Mouse (Mus musculus): ENCODE data around the gene Acsbg1. TPM values are rescaled to one million over a fixed set of nuclear protein-coding genes. Genes with fewer than 3 reads are reported as not detected.

Acsbg1 gene
- total RNA-seq, 2 experiments from 2014 or later, result 221 to 307 TPM

DNA sequence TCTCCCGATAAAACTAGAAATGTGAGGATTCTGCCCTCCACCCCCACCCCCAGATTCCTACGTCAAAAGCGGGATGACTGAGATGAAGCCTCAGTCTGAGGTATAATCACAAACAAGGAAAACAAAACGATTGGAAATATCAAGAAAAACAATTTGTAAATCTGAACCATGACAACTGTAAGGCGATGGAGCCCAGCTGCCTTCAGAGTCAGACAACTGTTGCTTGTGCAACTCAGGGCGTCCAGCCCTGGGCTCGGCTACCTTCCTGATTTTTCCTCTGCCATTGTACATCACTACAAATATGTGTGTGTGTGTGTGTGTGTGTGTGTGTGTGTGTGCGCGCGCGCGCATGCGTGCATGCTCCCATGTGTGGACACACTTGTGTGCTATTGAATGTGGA is 12.2 kb upstream of the Acsbg1 start:
- DNase-seq (ENCODE audit: low spot score in 2 of 2), result no peak

DNA sequence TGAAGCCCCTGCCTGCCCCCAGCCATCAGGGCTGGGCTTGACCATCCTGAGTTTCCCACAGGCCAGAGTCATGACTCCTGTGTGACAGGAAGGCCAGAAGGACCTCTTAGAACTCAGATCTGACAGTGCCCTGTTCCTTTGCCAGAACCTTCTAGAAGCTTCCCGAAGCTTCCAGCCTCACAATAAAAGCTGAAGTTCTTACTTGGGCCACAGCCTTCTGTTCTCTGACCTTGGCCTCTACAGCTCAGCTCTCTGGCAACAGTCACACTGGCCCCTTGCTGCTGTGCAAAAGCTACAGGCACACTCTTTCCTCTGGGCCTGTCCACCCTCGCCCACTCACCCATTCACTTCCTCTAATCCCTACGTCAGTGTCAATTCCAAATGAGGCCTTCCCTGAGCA is 10.3 kb upstream of the Acsbg1 start:
- DNase-seq (ENCODE audit: low spot score in 2 of 2), result peak; percentile 40 to 43

DNA sequence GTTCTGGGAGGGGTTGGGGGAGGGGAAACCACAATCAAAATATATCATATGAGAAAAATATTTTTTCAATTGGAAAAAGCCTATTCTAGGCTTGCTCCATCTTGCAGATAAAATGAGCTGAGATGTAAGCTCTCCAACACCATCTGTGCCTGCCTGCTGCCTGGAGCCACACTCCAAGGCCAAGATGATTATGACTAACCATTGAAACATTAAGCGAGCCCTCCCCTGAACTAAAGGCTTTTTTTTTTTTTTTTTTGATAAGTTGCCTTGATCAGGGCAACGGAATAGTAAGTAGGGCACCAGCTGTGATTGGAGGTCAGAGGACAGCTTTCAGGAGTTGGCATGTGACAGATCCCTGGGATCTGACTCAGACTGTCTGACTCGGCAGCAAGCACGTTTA is 6.8 kb upstream of the Acsbg1 start:
- no peak for DNase-seq (ENCODE audit: low spot score in 2 of 2)

DNA sequence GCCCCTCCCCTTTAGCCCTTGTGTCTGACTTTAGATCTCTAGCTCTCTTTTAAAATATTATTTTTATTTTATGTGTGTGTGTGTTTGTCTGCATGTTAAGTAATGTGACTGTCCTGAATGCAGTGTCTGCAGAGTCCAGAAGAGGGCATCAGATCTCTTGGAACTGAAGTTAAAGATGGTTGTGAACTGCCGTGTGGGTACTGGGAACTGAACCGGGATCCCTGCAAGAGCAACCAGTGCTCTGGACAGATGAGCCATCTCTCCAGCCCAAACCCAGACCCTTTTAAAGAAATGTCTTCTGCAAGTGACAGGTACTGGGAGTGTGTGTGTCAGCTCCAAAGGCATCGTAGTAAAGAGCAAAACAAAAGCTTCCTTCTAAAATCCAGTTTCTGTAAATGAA is 4.4 kb upstream of the Acsbg1 start:
- no peak for DNase-seq (ENCODE audit: low spot score in 2 of 2)

DNA sequence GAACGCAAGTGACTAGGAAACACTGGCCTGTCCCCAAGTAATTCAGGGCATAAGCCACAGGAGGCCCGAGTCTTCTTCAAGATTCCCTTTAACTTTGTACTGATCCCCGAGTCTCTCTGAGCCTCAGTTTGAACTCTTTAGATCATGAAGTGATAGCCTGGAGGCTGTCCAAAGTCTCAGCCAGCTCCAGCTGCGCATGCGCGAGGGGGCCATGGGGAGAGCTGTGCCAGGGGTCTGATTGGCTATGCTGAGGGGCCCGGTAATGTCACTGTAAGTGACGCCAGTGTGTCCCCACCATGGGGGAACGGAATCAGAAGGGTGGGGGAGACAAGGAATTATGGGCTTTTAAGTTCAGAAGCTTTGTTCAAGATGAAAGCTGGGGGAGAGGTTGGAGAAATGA is 2.7 kb upstream of the Acsbg1 start:
- no peak for DNase-seq (ENCODE audit: low spot score in 2 of 2)

DNA sequence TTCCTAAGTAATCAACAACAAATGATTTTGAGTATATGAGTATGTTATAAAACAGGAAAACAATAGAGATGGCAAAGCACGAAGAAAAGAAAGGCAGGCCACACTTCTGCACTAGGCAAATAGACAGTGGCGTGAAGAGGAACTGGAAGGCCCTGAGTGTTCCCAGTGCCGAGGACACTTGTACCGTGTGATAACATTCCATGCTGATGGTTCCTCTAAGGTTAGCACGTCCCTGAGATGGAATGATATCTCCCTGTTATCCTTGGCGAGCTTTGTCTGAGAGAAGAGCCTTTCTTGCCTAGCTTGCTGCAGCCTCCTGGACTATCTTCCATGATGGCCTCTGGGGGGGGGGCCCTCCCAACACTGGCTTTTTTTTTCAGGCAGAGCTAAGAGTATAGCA is 2.9 kb downstream of the Acsbg1 start:
- no peak for DNase-seq (ENCODE audit: low spot score in 2 of 2)

DNA sequence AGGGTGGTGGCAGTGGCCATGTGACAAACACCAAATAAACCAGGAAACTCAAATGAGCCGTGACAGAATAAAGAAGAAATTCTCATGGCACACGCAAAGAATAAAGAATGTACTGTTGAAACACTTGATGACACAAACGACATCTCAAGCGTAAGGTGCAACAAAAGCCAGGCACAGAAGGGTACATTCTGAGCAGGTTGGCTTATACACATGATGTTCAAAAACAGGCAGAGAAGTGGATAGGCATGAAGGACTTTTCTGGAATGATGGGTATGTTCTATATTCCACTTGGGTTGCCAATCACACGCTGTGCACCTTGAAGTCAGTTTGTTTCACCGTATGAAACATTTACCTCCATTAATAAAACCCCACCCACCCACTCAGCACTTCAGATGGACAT is 5.3 kb downstream of the Acsbg1 start:
- DNase-seq (ENCODE audit: low spot score in 2 of 2), result no peak

DNA sequence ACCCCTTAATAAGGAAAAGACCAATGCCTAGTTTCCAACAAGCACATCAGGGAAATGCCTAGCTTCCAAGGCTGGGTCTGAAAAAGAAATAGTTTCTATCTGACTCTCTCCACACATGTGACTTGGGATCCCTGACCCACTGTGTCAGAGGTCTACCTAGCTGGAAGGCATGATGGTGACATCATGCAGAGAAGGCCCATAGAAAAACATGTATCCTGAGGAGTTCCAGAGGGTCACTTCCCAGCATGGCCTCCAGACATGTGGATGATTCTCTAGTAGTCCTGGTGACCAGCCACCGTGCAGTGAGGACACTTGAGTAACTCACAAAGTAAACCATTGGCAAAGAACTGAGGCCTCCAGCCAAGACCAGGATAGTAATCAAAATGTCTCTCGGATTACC is 5.8 kb downstream of the Acsbg1 start:
- no peak for DNase-seq (ENCODE audit: low spot score in 2 of 2)

DNA sequence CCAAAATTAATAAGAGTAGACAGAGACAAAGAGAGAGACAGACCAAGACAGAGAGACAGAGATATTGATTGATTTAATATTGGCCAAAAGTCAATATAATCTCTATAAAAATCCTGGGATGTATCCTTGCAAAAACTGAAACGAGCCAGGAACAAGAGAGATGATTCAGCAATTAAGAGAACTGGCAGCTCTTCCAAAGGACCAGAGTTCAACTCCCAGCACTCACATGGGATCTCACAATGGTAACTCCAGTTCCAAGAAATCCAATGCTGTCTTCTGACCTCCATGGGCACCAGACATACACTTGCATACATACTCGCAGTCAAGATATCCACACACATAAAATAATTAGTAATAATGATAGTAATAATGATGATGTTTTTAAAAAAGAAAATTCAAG is 8.9 kb downstream of the Acsbg1 start:
- DNase-seq (ENCODE audit: low spot score in 2 of 2), result no peak

DNA sequence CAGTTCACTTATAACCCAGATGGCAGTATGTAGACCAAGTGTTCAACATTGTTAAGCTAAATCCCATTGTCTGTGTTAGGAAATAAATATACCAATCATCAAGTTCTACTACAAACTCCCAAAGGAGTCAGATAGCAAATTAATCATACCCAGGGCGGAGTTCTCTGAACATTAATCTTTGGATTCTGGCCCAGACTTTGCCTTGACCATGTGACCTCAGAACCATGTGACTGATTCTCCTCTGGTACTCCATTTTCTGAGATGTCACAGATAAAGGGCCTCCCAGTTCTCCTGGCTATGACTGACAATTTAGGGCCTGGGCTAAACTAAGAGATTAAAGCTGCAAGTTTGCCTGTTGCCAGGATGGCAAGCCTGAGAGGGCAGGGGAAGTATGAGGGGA is 12.3 kb downstream of the Acsbg1 start:
- DNase-seq (ENCODE audit: low spot score in 2 of 2), result no peak

DNA sequence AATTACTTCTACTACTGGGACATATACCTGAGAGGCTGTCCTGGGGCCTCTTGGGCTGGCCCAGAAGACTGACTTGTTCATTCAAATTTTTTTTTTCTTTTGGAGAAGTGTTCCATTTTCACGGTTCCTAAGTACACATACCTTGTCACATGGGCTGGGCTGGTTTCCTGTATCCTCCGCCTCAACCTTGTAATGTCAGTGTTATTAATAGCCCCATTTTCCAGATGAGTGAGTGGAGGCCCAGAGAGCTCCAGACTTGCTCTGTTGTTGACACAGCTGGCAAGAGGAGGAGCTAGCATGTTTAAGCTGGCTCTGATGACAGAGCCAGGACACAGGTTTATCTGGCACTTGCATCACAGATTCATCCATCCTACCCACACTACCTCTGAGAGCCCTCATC is 14.2 kb downstream of the Acsbg1 start:
- no peak for DNase-seq (ENCODE audit: low spot score in 2 of 2)

DNA sequence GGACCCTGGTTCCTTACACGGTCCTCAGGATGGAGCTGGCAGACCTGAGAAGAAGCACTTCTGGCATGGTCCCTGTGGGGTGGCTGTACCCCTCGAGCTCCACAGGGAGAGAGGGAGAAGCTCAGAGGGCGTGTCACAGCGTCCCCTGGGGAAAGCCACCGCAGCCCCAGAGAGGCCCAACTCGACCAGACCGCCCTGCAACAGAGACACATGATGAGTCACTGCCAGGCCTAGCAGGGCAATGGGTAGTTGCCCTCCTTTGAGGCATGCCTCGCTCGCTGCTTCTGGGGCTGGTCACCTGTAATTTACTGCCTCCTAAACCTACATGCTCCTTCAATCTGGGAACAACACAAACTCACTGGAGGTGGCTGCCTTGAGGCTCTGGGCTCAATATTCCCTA is 15.4 kb downstream of the Acsbg1 start:
- DNase-seq (ENCODE audit: low spot score in 2 of 2), result no peak

DNA sequence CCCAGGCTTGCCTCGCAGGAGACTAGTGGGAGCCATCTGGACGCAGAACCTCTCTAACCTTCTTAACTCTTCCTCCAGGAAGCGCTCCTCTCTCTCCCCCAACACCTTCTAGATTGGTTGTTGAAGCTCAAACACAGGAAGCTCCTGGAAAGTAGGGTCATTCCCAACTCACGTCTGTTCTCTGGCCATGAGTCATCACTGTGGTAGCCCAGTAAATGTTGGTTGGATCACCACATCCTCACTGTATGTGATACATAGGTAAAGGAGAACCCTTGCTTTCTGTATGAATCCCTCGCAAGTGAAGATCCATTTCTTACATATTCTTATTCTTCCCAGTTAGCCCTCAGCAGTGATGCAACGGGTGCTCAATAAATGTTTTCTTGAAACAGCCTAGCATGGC is 16.1 kb downstream of the Acsbg1 start:
- no peak for DNase-seq (ENCODE audit: low spot score in 2 of 2)

DNA sequence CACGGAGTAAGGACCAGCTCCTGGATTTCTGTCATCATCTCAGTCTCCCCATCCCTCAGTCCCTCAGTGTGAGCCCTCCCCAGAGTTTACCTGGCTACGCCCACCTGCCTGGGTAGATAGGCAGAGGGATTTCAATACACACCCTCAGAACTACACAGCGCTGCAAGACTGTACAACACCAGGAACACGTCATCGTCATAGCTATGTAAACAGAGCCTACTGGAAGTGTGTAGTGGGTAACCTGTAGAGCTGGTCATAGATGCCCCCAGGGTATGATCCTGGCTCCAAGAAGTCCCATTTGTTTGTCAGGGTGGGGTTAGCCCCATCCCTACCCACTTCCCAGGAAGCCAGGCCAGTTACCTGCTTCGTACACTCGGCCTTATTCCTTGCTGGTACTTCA is 18.5 kb downstream of the Acsbg1 start:
- DNase-seq (ENCODE audit: low spot score in 2 of 2), result no peak

DNA sequence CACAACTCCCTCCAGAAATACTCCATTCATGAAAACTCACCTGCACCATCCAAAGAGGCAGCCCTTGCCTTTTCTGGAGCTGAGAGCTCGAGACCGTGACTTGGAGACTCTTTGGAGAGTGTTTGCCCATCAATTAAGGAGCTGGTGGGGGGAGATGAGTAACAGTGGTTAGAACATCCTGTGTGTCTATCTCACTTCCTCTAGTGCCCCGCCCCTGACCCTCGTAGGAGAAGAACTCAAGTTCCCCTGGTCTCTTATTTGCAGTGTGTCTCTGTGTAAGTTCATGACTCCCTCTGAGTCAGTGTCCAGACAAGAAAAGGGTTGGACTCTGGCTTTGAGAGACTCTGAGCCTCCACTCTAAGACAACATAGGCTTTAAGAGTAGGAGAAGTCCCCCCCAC is 19.1 kb downstream of the Acsbg1 start:
- no peak for DNase-seq (ENCODE audit: low spot score in 2 of 2)

DNA sequence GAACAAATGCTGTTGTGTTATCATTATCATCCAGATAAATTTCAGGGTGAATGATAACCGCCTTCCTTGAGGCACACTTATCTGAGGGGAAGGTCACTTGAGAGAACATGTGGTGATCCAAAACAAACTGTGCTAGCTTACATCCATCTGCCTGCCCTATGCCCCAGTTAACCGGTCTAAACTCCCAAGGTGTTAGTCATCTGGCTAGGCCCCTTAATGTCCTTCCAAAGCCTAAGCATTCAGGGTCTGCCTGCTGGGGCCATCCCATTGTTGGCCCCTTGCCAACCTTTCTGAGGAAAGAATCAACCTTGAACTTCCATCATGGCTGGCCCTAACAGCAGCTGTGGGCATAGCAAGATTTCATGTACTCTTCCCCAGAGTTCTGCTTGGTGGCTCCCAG is 19.5 kb downstream of the Acsbg1 start:
- DNase-seq (ENCODE audit: low spot score in 2 of 2), result no peak

DNA sequence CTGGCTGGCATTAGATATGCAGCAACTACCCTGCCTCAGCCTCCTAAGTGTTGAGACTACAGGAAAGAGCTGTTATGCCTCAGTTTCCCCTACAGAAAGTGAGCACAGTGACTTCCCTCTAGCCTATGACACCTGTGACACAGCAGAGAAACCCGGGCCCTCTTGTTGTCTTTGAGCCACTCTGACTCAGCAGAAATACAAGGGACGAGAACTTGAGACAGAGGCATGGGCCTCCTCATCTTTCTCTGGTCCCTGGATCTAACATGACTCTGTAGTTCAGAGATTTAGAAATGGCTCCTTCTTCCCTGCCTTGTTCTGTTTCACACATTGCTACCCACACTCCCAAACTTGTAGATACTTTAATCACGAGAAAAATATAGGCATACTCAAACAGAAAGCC is 20.1 kb downstream of the Acsbg1 start:
- DNase-seq (ENCODE audit: low spot score in 2 of 2), result no peak

DNA sequence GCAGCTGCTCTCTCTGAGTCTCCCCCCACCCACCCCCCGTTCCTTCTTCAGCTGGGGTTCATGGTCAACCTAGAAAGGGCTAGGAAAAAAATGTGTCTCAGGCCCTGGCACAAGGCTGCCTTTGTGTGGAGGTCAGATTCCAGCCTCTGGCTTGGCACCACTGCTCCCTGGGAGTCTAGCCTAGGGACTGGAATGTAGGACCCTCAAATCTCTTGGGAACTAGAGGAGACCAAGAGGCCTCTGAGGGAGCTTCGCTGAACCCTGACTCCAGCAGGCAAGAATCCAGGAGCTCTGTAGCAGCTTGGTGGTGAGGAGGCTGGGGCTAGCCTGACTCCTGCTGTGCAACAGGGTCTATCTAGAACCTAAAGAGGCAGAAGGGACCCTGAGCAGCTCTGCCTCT is 22.5 kb downstream of the Acsbg1 start:
- no peak for DNase-seq (ENCODE audit: low spot score in 2 of 2)

DNA sequence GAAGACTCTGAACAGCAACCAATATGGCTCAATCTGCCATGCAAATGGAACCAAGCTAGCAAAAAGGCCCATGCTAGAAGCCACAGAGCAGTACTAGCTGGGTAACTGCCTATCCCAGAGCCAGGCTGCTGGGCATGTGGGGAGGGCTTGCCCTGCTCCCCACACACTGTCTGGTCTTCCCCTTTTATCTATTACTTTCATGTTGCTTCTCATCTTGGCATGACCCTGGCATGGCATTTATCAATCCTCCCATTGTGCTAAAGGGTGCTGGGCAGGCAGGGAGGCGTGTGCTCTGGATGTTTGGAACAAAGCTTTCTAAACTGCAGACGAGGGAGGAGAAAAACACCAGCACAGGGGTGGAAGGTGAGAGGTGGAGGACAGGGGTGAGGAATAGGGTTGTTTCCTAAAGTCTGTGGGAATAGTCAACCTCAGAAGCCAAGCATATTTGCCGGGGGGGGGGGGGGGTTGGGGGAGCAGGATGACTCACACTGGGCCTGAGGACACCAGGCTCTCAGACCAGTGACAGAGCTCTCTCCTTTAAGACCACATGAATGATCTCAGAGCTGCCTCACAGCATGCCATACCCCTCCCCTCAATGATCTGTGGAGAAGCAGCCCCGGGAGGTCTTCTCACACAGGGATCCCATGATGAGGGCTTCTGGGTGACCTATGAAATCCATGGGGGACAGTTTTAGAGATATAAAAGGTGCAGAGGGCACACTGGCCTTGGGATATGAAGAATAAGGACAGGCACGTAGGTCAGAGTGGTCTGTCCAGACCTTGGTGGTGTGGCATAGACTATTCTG is 24.0 kb downstream of the Acsbg1 start:
- DNase-seq (ENCODE audit: low spot score in 2 of 2), result no peak

DNA sequence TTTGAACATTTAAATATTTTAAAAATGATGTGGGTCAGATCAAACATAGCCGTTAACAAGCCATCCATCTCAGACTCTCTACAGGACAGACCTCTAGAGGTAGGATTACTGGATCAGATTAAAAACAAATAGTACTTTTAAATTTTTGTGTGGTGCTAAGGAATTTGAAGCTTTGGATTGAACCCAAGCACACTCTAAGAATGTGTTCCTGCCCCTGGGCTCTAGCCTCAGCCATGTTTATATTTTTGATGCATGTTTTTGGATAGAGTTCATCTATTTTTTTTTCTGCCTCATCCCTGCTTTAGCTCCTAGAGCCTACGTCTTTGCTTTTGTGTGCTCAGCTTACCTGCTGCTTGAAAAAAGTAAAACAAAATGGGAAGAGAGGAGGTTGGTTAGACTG is 28.3 kb downstream of the Acsbg1 start:
- DNase-seq (ENCODE audit: low spot score in 2 of 2), result no peak

DNA sequence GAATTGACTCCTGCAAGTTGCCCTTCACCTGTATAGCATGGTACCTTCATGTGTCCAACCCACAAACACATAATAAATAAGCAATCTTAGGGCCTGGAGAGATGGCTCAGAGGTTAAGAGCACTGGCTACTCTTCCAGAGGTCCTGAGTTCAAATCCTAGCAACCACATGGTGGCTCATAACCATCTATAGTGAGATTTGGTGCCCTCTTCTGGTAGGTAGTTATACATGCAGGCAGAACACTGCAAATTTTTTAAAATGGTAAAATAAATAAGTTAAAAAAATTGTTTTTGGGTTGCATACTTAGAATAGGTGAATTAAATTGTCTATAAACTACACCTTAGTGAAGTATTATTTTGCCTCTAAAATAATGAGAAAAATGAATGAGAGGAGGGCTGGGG is 30.8 kb downstream of the Acsbg1 start:
- no peak for DNase-seq (ENCODE audit: low spot score in 2 of 2)

DNA sequence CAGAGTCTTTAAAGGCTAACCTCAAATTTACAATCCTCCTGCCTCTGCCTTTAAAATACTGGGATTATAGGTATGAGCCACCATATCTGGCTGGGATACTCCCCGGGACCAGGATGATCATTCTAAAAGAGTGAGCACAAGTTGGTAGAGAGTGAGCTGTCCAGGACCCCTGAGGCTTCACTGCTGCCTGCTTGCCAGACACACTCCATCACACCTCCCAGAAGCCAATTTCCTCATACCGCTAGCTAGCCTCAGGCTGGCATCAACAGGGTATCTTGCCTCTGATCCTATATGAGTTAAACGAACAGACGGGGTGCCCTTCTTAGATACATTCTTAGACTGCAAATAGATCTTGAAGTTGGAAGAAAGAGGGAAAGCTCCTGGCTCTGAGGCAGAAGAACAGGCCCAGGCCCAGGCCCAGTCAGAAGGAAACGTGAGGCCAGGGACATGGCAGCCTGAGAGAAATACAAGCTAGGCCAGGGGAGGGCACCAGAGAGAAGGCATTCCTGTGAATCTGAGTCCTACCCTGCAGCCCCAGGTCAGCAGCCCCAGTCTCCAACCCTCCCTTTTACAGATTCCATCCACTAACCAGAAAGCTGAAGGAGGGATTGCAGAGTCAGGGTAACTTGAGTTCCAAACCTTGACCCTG is 31.9 kb downstream of the Acsbg1 start:
- no peak for DNase-seq (ENCODE audit: low spot score in 2 of 2)

DNA sequence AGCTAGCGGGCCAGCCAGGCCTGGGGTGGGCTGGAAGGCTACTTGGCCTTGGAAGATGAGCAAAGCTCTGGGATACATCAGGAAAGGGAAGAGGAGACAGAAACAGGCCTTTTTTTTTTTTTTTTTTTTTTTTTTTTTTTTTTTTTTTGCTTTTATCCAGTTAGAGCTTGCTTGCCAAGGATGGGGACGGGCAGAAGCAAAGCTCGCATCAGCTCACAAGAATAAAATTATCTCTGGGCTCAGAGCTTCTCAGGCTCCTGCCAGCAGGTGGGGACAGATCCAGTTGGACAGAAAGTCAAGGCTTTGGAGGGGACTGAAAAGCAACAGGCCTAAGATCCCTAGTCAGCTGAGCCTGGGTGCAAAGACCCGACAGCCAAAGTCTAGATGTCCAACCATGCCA is 32.9 kb downstream of the Acsbg1 start:
- no peak for DNase-seq (ENCODE audit: low spot score in 2 of 2)

Measured in adrenal gland, adult 18-20 months (tissue).